Mouse (Mus musculus) urinary bladder, postnatal 14 days (tissue): ENCODE data around the gene Vmn1r15.

ENCODE experiments used
- DNase-seq: peaks from one replicate; pipeline ENCODE4 v3.0.0; 2021; ENCODE audit warnings: low spot score

Gene Vmn1r15

DNA sequence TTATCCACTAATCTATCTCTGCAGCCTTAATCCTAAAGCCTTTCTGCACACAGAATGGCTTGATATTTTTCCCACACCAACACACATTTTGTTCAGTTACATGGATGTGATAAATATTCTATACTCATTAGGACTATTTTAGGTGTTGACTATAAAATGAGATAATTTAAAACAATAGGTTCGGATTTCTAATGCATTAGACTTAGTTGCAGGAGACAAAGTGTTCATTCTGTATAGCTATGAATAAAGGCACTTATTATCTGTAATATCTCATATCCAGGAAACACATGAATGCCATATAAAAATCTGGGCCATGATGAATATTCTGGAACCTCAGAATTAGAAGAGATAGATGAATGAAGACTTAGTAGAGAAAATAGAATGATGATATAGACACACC lies at the start of gene Vmn1r15:
Gene Vmn1r15, plus strand, starts transcription at position 301 of the 400 bp plus-strand sequence.
- no peak for DNase-seq

DNA sequence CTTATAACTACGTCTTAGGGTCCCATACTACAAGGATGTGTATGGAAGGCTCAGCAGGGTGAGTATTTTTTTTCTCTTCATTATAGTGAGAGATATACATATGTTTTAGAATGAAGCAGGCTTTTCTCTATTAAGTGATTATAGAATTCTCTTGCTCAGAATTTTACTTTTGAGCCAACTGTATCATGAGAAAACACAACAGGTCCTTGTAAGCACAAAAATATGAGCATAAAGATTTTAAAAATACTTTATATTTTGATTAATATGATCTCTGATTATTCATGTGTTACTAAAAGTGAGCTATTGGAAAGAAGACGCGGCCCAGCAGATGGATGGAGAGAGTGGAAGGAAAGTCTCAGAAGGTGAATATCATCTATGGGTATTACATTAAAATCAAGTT lies 26.4 kb upstream of the Vmn1r15 start, which contains the start of gene Vmn1r14:
Gene Vmn1r14, plus strand, starts transcription at position 301 of the 400 bp plus-strand sequence.
- no peak for DNase-seq

DNA sequence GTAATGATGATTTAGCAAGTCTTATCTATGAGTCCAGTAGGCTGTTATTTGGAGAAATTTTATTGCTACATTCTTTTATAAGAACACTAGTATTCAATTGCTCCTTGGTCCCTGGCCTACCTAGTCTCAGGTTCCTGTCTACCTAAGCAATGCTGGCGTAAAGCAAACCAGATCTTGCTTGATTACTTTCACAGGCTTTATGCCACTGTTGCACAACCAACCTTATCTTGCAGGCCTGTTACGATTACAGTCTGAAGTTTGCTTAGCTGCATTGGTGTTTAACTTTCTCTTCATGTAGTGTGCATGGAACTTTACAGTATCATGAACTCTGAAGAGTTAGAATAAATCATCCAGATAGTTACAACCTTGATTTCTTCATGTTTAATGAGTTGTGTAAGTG lies 3.2 kb downstream of the Vmn1r15 start:
- no peak for DNase-seq

DNA sequence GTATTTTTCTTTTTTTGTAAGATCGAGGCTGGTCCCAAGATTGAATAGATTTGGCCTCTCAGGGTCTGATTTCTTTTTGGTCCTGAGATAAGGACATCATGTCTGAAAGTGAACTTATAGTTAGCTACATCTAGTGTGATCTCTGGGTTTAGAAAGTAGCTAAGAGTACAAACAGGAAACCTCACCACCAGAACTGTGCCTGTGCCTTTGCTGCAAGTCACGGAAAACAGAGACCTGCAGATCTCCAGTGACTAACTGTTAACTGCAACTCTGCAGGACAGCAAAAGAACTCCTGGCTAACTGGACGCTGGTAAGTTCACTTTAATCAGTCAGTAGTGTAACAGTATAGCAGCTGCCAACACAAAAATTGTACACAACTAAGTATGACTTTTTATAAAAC lies 14.1 kb downstream of the Vmn1r15 start:
- DNase-seq, result no peak

DNA sequence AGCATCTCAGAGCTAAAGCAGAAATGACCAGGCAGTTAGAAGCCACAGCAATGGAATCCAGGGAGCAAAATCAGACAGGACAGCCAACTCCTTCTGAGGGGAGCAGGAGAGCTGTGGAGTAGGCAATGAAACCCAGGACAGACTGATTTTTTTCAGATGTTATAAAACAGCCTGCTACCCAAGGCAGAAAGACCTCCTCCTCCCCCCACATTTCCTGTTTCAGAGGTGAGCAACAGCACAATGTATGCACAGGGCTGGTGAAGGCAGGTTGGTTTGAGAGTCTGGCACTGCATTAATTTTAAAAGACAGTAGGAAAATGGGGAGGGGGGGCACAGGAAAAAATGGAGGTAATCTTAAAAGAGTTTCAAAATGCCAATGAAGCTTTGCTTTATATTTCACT lies 14.8 kb downstream of the Vmn1r15 start:
- DNase-seq, result no peak

DNA sequence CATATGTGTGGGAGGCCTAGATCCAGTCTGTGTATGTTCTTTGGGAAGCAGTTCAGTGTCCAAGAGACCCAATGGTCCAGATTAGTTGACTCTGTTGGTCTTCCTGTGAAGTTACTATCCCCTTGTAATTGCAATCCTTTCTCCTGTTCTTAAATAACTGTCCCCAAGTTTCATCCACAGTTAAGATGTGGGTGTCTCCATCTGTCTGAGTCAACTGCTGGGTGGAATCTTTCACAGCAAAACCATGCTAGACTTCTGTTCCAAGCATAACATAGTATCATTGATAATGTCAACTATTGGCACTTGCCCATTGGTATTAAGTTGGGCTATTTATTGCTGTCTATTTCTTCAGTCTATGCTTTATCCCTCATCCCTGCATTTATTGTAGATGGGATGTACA lies 21.2 kb downstream of the Vmn1r15 start:
- DNase-seq, result no peak
